Mouse (Mus musculus) large intestine, adult 2 months (tissue): ENCODE measurements around the gene Cmip. TPM values are rescaled to one million over a fixed set of nuclear protein-coding genes. Genes with fewer than 3 reads are reported as not detected.

Experiments used
- DNase-seq: peaks from one replicate; pipeline ENCODE4 v3.0.0-alpha.2; 2012; ENCODE audit warnings: low read depth, low spot score
- WGBS: fragments of 180-500 bp; shearing (Covaris S2); methylation state at CpG from one replicate; pipeline ENCODE4 v1.1.7; 2018; 5-methylcytosine and 5-hydroxymethylcytosine counted together
- polyA plus RNA-seq: library from polyadenylated mRNA; depleted of rRNA; stranded (reverse); fragments of >200 nt; gene quantifications from 2 replicates; pipeline ENCODE4 v1.2.3, GENCODE M21; 2012

Cmip gene
- polyA plus RNA-seq, 1 experiment: 54.0 TPM

DNA sequence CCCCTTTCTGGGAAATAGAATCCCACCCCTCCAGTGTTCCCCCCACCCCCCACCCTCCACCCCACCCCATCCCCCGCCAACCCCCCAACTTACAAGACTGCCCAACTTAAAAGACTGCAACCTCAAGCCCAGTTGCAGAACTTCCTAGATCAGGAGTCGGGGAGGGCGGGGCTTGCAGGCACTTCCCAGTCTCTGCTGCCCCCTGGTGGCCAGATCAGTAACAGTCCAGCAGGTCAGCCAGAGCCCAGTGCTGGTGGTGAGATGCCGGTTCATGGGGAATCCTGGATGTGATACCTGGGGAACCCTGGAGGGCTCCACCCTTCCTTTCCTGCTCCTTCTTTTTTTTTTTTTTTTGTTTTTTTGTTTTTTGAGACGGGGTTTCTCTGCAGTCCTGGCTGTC is 218.1 kb downstream of the Cmip start:
- peak; percentile 58 for DNase-seq
- WGBS: 5% methylated on average over 5 of the region's 5 CpGs

DNA sequence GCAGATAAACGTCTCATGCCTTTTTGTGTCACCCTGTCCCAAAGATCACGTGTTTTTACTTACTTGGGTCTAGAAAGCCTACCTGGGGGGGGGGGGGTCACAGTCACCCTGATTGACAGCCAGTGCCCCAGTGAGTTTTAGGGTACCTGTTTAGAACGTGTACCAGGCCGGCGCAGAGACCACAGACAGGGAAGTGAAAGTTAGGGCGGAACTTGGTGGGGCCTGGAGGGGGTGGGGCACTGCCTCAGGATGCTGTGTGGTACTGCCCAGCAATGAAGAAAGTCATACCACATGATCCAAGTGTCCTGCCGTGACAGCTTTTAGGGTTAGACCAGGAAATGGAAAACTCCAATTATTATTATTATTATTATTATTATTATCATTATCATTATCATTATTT is 219.0 kb downstream of the Cmip start:
- DNase-seq: no peak
- 50% methylated on average over 7 of the region's 7 CpGs for WGBS

DNA sequence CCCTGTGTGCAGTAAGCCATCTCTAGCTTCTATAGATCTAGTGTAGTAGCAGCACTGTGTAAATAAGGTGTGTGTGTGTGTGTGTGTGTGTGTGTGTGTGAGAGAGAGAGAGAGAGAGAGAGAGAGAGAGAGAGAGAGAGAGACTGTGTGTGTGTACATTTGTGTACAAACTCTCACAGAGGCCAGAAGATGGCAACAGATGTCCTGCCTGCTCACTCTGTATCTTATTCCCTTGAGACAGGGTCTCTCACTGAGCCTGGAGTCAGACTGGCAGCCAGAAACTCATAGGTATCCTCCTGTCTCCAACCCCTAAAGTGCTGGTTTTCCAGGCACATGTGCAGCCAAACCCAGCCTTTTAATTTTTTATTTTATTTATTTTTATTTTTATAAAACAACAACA is 221.2 kb downstream of the Cmip start:
- no peak for DNase-seq

DNA sequence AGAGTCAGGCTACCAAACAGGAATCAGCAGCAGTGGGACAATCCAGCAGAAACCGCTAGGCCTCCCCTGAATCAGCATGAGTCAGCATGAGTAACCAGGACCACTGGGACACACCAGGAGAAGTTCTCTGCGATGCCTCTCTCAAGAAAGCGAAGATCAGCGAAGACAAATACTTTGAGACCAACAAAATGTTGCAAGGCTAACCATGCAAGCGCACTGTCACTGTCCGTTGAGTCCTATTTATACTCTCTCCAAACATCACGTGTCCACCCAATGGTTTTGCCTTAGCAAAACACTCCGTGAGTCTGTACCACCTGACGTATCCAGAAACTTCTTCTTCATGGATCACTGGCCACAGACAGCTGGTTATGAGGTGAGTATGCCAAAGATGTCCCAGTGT is 223.1 kb downstream of the Cmip start:
- no peak for DNase-seq
- 96% methylated on average over 9 of the region's 9 CpGs for WGBS

DNA sequence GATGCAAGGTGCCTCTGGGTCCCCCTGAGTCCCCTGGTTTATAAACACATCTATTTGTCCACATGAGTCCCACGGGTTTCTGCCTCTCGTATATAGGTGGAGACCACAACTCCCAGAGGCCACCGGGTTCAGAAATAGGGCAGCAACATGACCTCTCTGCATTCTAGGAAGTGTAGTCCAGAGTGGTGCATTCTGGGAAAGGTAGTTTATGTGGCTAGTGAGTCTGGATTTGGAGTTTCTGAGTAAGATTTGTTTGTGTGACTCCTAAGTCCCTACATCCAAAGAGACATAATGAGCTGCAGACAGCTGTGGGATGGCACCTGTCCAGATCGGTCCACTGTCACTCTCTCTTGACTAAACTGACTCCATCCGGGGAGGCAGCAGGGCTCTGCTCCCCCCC is 223.7 kb downstream of the Cmip start:
- WGBS: 73% methylated on average over 5 of the region's 5 CpGs
- no peak for DNase-seq

DNA sequence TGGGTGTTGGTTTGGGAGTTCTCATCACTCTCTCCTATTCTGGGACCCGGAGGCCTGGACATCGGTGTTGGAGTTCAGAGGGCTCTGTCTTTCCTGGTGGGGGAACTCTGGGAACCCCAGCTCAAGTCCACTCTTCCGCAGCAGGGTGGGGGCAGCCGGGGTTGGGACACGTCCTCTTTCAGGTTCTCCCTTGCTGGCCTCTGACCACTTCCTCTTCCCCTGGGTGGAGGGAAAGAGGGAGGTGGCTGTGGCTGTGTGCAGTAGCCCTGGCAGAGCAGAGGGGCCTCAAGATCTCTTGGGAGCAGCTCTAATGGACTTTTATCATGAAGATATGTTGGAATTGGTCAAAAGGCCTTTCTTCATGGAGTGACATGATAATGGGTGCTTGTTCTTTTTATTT is 225.0 kb downstream of the Cmip start:
- 52% methylated on average over 5 of the region's 5 CpGs for WGBS
- DNase-seq: no peak

DNA sequence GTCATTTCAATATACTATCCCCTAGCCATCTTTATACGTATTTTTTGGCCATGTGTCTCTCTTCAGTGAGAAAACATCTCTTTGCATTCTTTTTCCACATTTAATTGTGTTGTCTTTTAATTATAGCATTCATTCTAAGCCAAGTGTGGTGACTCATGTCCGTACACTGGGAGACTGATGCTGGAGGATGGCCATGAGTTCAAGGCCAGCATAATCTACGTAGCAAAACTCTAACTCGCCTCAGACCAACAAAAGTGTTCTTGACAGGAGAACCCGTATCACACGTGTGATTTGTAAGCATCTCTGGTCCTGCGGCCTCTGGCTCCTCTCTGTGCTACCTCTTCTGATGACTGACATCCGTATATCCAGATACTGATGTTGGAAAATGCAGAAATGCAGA is 227.9 kb downstream of the Cmip start:
- no peak for DNase-seq
- WGBS: 77% methylated on average over 8 of the region's 8 CpGs

DNA sequence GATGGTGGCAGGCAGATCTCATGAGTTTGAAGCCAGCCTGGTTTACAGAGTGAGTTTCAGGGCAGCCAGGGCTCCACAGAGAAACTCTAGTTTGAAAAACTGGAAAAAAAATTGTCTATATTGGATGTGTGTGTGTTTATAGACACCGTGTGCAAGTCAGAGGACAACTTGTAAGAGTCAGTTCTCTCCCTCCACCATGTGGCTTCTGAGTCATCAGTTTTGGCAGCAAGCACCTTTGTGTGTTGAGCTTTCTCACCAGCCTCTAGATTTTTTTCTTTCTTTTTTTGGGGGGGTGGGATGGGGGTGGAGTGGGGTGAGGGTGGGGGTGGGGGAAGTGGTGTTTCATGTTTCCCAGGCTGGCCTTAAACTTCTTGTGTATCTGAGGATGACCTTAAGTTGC is 228.5 kb downstream of the Cmip start:
- WGBS: 29% methylated on average over 1 of the region's 1 CpGs
- no peak for DNase-seq

DNA sequence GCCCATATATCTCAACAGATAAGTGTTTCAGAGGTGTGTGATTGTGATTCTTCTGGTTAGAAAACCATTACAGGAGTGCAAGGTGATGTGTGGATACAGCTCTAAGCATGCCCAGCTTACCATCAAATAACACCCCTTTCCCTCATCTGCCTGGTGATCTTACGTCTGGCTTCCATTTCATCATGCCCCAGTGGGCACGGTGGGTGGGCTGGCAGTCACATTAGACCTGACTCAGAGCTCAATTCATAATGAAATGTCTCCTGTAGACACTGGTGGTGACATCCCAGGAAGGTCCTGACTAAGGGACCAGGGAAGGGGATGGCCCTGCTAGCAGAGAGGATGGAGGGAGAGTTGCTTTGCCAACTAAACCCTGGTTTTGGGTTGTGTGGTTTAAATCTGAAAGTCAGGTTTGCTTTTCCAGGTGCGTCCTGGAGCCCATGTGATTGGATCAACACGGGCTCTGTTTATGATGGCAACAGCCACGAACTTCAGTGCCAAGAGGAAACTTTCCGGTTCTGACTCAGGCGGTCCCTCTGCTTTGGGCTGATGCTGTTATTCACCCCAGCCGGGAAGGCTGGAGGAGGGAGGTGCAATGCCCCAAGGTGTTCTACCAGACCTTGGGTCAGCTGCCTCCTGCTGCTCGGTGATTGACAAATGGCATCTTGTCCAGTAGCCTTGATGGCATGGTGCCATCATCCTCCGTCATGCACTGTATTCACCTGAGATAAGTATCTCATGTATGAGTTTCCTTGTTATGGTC is 231.6 kb downstream of the Cmip start:
- 48% methylated on average over 10 of the region's 10 CpGs for WGBS

DNA sequence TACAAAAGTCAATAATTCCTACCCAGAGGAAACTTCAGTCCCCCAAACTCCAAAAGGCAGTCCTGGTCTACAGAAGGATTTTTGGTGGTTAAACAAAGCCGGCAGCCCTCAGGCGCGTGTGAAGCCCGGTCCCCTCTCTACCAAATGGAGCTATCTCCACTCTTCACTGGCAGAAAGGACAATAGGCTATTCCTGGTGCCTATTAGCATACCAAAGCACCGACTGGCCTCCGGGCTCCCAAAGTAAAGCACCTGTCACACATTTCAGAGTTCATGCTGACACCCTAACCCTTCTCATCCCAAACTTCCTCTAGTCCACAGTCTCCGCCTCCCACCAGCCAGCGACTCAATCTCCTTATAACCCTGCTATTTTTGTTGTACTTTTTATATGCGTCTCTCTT is 236.7 kb downstream of the Cmip start:
- DNase-seq: no peak
- 37% methylated on average over 9 of the region's 9 CpGs for WGBS

More for the DNA sequence above, 231.6 kb downstream of the Cmip start:
- DNase-seq: no peak

DNA sequence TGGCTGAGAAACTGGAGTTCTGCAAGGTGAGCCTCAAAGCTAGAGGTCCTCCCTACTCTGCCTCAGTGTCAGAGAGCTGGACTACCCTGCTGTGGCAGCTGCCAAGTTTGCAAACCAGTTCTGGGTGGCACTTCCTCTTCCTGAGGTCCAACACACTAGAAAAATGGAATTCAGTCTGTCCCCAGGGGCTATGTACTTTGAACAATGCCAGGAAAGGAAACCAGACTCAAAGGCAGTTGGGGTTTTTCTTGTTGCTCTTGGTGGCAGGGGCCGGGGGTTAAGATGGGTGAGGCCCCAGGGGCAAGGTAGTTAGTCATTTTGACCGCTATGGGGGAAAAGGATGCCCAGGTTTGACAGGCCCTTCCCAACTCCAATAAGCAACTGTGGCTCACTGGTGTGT is 238.0 kb downstream of the Cmip start:
- no peak for DNase-seq
- 72% methylated on average over 2 of the region's 2 CpGs for WGBS

DNA sequence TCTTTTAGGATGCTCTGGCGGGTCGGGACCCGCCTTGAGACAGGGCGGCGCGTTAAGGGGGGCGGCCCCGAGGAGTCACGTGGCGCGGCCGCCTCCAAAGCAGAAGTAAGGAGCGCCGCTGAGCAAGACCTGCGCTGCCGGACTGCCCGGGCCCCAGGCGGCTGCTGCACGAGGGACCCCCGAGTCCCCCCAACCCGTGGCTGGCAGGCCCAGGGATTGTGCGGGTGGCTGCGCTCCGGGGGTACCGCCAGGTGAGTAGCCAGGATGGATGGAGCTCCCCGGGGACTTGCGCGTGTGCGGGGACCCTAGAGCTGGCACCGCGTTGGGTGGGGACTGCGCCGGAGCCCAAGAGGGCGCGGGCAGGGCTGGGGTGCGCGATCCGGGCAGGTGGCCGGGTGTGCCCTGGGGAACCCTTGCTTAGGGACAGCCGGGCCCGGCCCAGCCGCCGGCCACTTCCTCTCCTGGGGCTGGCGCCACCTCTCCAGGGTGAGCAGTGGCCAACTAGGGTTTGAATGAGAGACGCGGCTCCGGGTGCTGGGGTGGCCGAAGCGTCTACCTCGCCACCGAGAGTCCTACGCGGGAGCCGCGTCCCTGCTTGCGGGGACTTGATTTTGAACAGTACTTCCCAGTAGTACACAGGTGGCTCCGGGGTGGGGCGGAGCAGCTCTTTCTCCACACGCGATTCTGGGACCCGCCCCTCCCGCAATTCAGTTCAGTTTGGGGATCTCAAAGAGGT is 241.5 kb downstream of the Cmip start, which contains the start of gene Plcg2:
Gene Plcg2, plus strand, starts transcription at position 113 of the 736 bp plus-strand sequence.
- no peak for DNase-seq
- under 1% methylated on average over 62 of the region's 62 CpGs for WGBS

DNA sequence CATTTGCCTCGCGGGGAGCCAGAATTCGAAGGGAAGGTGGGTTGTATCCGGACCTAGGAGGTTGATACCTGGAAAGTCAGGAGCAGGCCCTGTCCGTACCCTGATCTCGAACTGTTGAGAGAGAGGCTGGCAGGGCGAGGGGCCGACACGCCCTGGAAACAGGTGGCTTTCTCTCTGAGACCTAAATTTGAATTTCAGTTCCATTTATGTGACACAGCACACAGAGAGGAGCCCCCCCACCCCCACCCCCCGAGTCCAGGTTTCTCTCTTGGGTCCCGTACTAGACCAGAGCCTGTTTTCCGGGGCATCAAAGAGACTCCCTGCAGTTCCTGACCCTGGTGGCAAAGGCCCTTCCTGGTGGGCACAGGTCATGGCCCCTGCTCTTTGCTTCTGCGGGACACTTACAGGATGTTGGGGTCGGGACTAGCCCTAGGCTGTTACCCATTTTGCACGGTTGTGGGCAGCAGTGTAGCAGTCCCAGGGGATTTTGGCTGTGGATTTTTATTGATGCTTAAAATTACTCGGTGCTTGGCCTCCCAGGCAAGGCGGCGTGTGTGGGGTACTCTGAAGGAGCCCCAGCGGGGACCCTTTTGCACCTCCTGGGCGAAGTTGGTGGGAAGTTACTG is 242.2 kb downstream of the Cmip start:
- WGBS: 26% methylated on average over 20 of the region's 20 CpGs
- no peak for DNase-seq

DNA sequence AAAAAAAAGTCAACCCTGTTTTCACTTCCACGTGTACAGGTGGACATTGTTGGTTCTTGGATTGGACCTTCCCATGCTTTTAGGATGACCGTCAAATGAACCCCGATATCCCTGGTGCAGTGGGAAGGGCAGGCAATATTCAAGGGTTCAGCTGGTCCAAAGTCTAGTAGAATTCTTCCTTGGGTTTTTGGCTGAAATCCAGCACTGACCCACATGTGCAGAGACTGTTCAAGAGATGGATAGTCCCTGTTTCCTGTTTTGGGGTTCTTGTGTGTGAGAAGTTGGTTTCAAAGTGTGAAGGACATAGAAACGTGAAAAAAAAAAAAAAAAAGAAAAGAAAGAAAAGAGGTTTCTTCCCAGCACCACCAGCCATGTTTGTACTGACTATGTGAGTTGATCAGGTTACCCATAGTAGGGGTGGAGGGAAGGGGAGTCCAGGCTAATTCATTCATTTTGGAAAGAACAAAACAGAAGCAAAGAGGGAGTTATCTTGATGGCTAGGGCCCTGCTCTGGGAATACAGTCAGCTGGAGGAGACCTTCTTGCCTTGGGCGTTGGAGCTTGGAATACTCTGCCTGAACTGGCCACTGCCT is 243.5 kb downstream of the Cmip start:
- WGBS: 59% methylated on average over 5 of the region's 5 CpGs
- DNase-seq: no peak

DNA sequence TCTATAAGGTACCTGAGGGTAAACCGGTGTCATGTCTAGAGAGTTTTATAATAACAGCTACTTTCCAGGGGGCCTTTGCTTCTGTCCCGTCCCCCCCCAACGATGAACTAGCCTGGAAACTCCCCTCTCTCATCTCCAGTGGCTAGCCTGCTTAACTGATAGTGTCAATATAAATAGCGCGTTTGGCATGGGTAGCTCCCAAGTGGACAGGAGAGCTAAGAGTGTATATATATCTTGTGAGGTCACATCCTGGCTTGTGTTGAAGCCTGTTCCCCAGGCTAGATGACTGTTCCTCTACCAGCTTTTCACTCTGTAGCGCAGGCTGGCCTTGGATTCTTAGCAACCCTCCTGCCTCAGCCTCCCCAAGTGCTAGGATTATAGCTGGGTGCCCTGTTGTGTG is 244.5 kb downstream of the Cmip start:
- WGBS: 92% methylated on average over 6 of the region's 6 CpGs
- DNase-seq: no peak

DNA sequence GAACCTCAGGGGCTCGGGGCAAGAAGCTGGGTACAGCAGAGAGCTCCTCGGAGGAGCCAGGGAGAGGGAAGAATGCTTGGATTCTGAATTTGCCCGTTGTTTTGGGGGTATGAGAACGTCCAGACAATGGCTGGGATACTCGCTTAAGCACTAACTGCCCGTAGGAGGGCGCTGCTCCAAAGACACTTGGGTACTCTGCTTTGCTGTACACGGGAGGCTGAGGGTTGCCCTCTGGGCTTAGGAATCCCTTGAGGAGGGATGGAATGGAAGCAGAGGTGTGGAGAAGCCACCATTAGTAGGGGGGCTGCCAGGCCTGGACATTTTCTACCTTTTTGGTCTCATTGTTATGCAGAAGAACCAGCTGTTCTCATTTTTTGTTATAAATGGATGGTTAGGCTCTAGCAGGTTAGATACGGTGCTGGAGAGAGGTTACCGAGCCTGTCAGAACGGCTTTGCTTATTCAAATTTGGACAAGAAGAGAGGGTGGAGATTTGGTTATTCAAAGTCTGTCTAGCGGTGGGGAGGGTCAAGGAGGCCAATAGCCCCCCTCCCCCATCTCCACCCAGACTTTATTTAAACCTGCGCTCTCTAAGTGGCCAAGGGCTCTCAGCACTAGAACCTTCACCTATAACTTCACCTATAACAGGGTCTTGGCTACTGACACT is 246.7 kb downstream of the Cmip start:
- no peak for DNase-seq
- 79% methylated on average over 13 of the region's 13 CpGs for WGBS

DNA sequence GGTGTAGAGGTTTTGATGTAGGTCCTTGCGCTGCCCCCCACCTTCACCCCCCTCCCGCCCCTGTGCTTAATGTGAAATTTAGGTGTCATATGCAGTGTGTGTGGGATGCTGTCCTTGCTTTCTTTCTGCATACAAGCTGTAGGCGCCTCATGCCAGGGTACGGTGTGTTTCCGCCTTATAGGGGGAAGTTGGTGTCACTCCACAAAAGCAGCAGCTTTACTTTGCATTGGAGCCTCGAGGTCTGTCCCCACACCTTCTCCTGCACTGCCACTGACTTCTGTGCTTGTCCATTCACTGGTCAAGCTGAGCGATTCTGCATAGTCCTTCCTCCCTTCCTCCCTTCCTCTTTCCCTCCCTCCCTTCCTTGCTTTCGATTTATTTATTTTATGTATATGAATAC is 250.8 kb downstream of the Cmip start:
- no peak for DNase-seq
- 84% methylated on average over 8 of the region's 8 CpGs for WGBS
